Mouse (Mus musculus) ovary, postnatal 10 days (tissue): ENCODE results near the gene Gm10382.
"Not testable (repeated sequence)": the region's sequence is repeated elsewhere in the genome, so short reads cannot be mapped to it uniquely, and the experiment has no call there.

ENCODE experiments used
- DNase-seq: peaks from one replicate; pipeline ENCODE4 v3.0.0; 2022; ENCODE audit warnings: low spot score

Gm10382 gene

GRCm38 (mm10) chr5:125393622-125394603, 4.8 kb downstream of the Gm10382 start:
- DNase-seq = peak; percentile 34

- DNase-seq = no peak
Observed at GRCm38 (mm10) chr5:125395008-125395407, 5.9 kb downstream of the Gm10382 start.

GRCm38 (mm10) chr5:125400903-125401302, 11.8 kb downstream of the Gm10382 start:
- no peak for DNase-seq

GRCm38 (mm10) chr5:125402476-125402875, 13.4 kb downstream of the Gm10382 start:
- DNase-seq = no peak

- no peak for DNase-seq
Observed at GRCm38 (mm10) chr5:125402991-125403390, 13.9 kb downstream of the Gm10382 start.

- DNase-seq = peak; percentile 45
Observed at GRCm38 (mm10) chr5:125403481-125404465, 14.7 kb downstream of the Gm10382 start.

- DNase-seq = no peak
Observed at GRCm38 (mm10) chr5:125404536-125404902, 15.4 kb downstream of the Gm10382 start.

- peak; percentile 60 for DNase-seq
Observed at GRCm38 (mm10) chr5:125404903-125405545, 15.9 kb downstream of the Gm10382 start.

- DNase-seq = peak; percentile 85
Observed at GRCm38 (mm10) chr5:125405546-125406248, 16.6 kb downstream of the Gm10382 start.

GRCm38 (mm10) chr5:125406322-125407016, 17.3 kb downstream of the Gm10382 start:
- peak; percentile 52 for DNase-seq

- no peak for DNase-seq
Observed at GRCm38 (mm10) chr5:125407020-125407830, 18.1 kb downstream of the Gm10382 start.

- DNase-seq = no peak
Observed at GRCm38 (mm10) chr5:125407910-125408575, 18.9 kb downstream of the Gm10382 start.

GRCm38 (mm10) chr5:125408842-125409241, 19.7 kb downstream of the Gm10382 start:
- DNase-seq = peak; percentile 60

- no peak for DNase-seq
Observed at GRCm38 (mm10) chr5:125409348-125410090, 20.4 kb downstream of the Gm10382 start.

GRCm38 (mm10) chr5:125411972-125412530, 22.9 kb downstream of the Gm10382 start:
- DNase-seq = no peak

GRCm38 (mm10) chr5:125412536-125412935, 23.4 kb downstream of the Gm10382 start:
- DNase-seq = not testable (repeated sequence)

- no peak for DNase-seq
Observed at GRCm38 (mm10) chr5:125413763-125414162, 24.6 kb downstream of the Gm10382 start.

GRCm38 (mm10) chr5:125416183-125416582, 27.1 kb downstream of the Gm10382 start:
- DNase-seq = no peak
